Mouse (Mus musculus) limb, embryonic 12.5 days (tissue): Measurements from ENCODE around the gene Gtf2i. TPM values are rescaled to one million over a fixed set of nuclear protein-coding genes. Genes with fewer than 3 reads are reported as not detected.

Experiments used
- ATAC-seq: fragments of 200-750 bp; cut with Nextera tagmentation; 2 replicates; pipeline ENCODE4 v1.8.0; 2017; ENCODE audit warnings: low read depth, moderate TSS enrichment; ENCODE audit not compliant: insufficient number of reproducible peaks, insufficient read depth, low FRiP score, low TSS enrichment
- H3K27ac ChIP-seq: fragments of 300-500 bp; sonication (generic); 2 replicates; pipeline ENCODE4 v1.5.1; 2016; ENCODE audit warnings: mild to moderate bottlenecking, moderate library complexity
- H3K27me3 ChIP-seq: fragments of 300-500 bp; sonication (generic); 2 replicates; pipeline ENCODE4 v1.6.1; 2016; ENCODE audit warnings: mild to moderate bottlenecking, moderate library complexity
- H3K36me3 ChIP-seq: fragments of 300-500 bp; sonication (generic); 2 replicates; pipeline ENCODE4 v1.6.1; 2016; ENCODE audit warnings: mild to moderate bottlenecking, moderate library complexity
- H3K4me1 ChIP-seq: fragments of 300-500 bp; sonication (generic); replicated peaks from 2 replicates; pipeline ENCODE4 v1.6.1; 2016
- H3K4me2 ChIP-seq: fragments of 300-500 bp; sonication (generic); 2 replicates; pipeline ENCODE4 v1.6.1; 2016; ENCODE audit warnings: mild to moderate bottlenecking, moderate library complexity
- H3K4me3 ChIP-seq: fragments of 300-500 bp; sonication (generic); replicated peaks from 2 replicates; pipeline ENCODE4 v1.5.1; 2016; ENCODE audit warnings: mild to moderate bottlenecking
- H3K9ac ChIP-seq: fragments of 300-500 bp; sonication (generic); replicated peaks from 2 replicates; pipeline ENCODE4 v1.6.1; 2016; ENCODE audit warnings: mild to moderate bottlenecking, moderate library complexity
- H3K9me3 ChIP-seq: fragments of 300-500 bp; sonication (generic); 2 replicates; pipeline ENCODE4 v1.6.1; 2016; ENCODE audit warnings: mild to moderate bottlenecking, moderate library complexity
- WGBS: fragments of 180-500 bp; shearing (Covaris S2); methylation state at CpG from one replicate; pipeline ENCODE4 v1.1.7; 2016; 5-methylcytosine and 5-hydroxymethylcytosine counted together
- microRNA-seq: library from miRNA; unstranded; fragments of <30 nt; microRNA quantifications from one replicate; pipeline ENCODE4, GENCODE M21; 2017
- polyA plus RNA-seq: library from polyadenylated mRNA; unstranded; fragments of >200 nt; fragmentation: Nextera tagmentation; extraction: Ambion mirVana; gene quantifications from 2 replicates; pipeline ENCODE4 v1.2.1, GENCODE M21; 2016

Gene Gtf2i
- polyA plus RNA-seq, 1 experiment from 2014 or later: 235 TPM

DNA sequence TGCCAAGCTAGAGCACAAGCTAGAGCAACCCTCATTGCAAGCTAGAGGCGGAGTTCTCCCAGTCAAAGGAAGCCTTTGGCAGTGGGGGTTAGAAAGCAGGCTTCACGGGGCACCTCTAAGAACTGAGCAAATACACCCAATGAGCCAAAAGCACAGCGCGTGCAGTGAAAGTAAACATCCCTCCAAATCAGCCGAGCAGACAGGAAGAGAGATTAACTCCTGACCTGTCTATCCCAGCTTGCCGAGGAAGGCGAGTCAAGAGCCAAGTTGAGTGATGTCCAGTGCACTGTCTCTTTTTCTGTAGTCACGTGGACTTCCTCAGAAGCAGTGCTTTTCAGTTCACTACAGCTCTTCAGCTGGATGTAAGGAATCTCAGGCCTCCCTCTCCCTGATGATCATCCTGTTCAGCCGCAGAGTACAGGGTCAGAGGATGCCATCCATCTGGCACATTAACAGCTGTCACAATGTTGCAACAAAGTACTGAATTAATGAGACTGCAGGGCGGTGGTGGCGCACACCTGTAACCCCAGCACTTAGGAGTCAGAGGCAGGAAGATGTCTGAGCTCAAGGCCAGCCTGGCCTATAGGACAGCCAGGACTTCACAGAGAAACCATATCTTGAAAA lies 104.5 kb downstream of the Gtf2i start:
- no peak overlapping the region for H3K4me2 ChIP-seq
- H3K36me3 ChIP-seq: peaks cover 14% of the 10 kb centered on the region
- no peaks in the 10 kb centered on the region for H3K4me1 ChIP-seq
- peaks cover 12% of the 10 kb centered on the region; the same call in 1 of the 2 replicates for H3K9me3 ChIP-seq
- no peak overlapping the region for H3K9ac ChIP-seq
- H3K27me3 ChIP-seq: no peaks in the 10 kb centered on the region
- no peak overlapping the region for H3K4me3 ChIP-seq
- no peak for ATAC-seq
- no peak overlapping the region for H3K27ac ChIP-seq
- 43% methylated on average over 11 of the region's 11 CpGs for WGBS

DNA sequence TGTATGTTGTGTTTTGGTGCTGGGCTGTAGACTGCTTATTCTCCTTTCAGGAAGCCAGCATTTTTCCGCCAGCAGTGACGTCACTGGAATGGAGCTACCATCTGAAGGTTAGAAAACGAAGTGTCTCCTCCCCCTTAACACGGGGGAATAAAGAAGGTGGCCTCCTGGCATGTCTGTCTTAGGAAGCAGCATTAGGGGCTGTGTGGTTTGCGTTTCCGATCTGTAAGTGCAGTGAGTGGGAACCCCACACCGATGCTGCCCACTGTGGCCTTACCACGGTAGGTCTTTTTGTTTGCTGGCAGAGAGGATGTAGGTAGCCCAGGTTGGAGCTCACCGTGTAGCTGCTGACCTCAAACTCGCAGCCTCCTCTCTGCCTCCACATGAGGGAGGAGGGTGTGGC lies 107.8 kb downstream of the Gtf2i start:
- WGBS: 82% methylated on average over 10 of the region's 10 CpGs
- Histone ChIP-seq H3K36me3 (peaks cover 27% of the 10 kb centered on the region), H3K9me3 (peaks cover 11% of the 10 kb centered on the region; the same call in 1 of the 2 replicates), H3K4me2 (no peak overlapping the region), H3K27me3 (no peaks in the 10 kb centered on the region), H3K27ac (no peak overlapping the region), H3K4me3 (no peak overlapping the region), H3K4me1 (no peaks in the 10 kb centered on the region), H3K9ac (no peak overlapping the region)
- no peak for ATAC-seq

DNA sequence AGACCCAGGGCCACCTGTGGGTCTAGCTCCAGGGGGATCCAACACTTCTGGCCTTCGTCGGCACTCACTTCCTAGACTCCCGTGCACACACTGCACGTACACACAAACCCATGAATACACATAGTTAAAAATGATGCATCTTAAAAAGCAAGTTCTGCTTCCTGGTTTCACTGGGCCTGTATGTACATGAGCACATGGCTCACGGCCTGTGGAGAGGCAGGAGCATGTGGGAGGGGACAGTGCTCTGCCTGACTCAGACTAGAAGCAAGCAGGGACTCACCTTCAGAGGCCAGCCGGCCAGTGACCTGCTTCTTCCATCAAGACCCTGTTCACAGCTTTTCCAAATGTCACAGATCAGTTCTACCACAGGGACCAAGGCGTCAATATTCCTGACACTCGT lies 120.9 kb downstream of the Gtf2i start:
- Histone ChIP-seq H3K4me2 (no peak overlapping the region), H3K4me1 (no peaks in the 10 kb centered on the region), H3K9ac (no peak overlapping the region), H3K9me3 (no peaks in the 10 kb centered on the region), H3K4me3 (no peak overlapping the region), H3K27me3 (no peaks in the 10 kb centered on the region), H3K27ac (no peak overlapping the region), H3K36me3 (peaks cover 46% of the 10 kb centered on the region)
- ATAC-seq: no peak
- WGBS: 90% methylated on average over 8 of the region's 8 CpGs

DNA sequence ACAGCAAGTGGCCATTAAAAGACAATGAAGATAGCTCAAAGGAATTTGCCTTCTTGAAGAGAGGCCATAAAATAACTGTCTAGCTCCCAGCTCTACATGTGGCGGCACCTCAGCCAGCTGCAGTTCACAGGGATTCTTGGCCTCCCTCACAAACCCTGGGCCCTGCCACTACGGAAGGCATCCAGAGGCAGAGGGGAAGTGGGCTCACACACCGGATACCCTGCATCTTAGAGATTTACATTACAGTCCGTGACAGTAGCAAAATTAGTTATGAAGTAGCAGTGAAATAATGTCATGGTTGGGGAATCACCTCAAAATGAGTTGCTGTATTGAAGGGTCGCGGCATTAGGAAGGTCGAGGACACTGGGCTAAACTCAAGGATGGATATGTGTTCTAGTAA lies 126.0 kb downstream of the Gtf2i start:
- H3K36me3 ChIP-seq: peaks cover 5% of the 10 kb centered on the region; the same call in 1 of the 2 replicates
- ATAC-seq: no peak
- peaks cover 1% of the 10 kb centered on the region for H3K4me1 ChIP-seq
- H3K9me3 ChIP-seq: peaks cover 5% of the 10 kb centered on the region
- H3K4me2 ChIP-seq: no peak overlapping the region
- H3K27me3 ChIP-seq: no peaks in the 10 kb centered on the region
- H3K27ac ChIP-seq: no peak overlapping the region
- no peak overlapping the region for H3K4me3 ChIP-seq
- H3K9ac ChIP-seq: no peak overlapping the region
- 73% methylated on average over 7 of the region's 7 CpGs for WGBS

Small RNA genes lying within 50 kb of the gene (microRNA-seq; reads per million reads assigned to microRNA genes)
- gene Mir3965: not detected

Other genes starting within 250 kb of the Gtf2i start
- gene Castor2, start 215.0 kb downstream of the Gtf2i start, polyA plus RNA-seq: 13.2 and 14.1 TPM in 2 replicates
- gene Rcc1l, start 138.0 kb downstream of the Gtf2i start, polyA plus RNA-seq: 35.9 and 40.1 TPM in 2 replicates
- gene Gtf2ird2, start 130.7 kb downstream of the Gtf2i start, polyA plus RNA-seq: 10.8 and 13.2 TPM in 2 replicates
- gene Ncf1, start 85.1 kb downstream of the Gtf2i start, polyA plus RNA-seq: 1.9 and 2.4 TPM in 2 replicates
- gene Gtf2ird1, start 142.0 kb upstream of the Gtf2i start, polyA plus RNA-seq: 149 and 178 TPM in 2 replicates
- gene Clip2, start 237.7 kb upstream of the Gtf2i start, polyA plus RNA-seq: 6.3 and 6.6 TPM in 2 replicates
- 0.12 TPM in 1 of 2 replicates, not detected in the other for gene Syna, start 245.4 kb upstream of the Gtf2i start, polyA plus RNA-seq